Mouse (Mus musculus): Measurements from ENCODE around the gene Mylk2.

- TF ChIP-seq CTCF (IDR thresholded peaks at IDR 0.05; ENCODE audit: low read depth) (no peak), EP300 (IDR thresholded peaks at IDR 0.05; ENCODE audit: low read depth) (no peak)
These were observed 12.1 kb upstream of the Mylk2 start for GRCm38 (mm10) chr2:152899011-152899410.
